Mouse (Mus musculus) thymus, postnatal 14 days (tissue): Measurements from ENCODE around the gene Gtf2h4.

Experiments
- DNase-seq: peaks from one replicate; pipeline ENCODE4 v3.0.0; 2021

The Gtf2h4 gene

DNA sequence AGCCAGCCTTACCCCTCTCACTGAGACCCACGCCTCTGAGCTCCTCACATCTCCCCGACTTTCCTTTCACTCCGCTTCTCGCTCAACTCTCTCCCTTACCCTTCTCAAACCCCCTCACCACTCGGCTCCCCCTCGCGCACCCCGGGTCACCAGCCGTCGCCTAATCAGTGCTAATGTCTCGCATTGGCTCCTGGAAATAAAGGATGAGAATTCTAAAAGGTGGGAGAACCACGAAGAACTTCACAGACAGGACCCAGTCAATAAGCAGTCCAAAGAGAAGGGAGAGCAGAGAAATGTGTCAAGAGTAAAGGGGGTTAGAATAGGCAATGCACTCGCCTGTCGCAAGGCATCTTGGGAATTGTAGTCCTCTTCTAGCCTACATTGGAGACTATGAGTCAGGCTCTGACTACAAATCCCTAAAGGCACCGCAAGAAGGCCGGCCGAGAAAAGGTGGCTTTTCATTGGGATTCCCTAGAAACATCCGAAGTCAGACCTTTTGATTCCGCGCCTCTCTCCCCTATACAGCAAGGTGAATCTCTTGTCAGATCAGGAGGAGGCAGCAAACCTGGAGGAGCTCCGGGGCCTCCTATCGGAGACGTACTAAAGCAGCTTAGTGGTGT, at the start of gene Gtf2h4:
Gtf2h4 (minus strand) TSS at position 324 of the 620 bp plus-strand sequence.
- peak; percentile 94 for DNase-seq

DNA sequence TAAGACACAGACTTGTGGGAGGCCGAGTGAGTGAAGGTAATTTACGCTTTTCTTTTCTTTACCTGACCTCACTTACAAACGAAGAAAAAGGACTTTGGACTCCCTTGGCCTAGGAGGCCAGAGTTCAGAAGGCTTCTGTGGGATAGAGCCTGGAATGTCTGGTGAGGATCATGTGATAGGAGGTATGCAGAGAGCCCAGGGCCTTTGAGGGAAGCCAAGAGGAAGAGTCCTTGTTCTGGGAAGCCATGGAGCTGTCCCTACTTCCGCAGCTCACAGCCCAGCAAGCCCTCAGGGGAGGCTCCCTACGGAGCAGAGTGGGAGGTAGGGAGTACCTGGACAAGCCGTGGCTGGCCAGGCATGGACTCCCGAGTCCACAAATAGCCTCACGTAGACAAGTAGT, 48.1 kb upstream of the Gtf2h4 start:
- no peak for DNase-seq

DNA sequence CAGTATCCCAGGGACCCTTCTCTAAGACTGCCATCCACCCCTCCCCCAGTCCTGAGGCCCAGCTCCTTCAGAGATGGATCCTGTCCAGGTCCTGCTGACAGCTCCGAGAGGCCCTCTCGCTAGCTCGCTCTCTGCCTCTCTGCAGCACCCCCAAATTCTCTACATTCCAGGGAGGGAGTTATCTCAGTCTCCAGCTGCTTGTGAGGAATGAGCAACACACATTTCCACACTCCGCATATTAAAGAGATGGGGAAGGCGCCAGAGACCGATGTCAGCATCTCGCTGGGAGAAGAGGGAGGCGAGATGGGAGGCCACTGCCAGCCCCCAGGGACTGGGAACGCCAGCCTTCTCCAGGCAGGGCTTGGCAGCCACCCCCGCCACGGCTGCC, 46.8 kb upstream of the Gtf2h4 start:
- no peak for DNase-seq

DNA sequence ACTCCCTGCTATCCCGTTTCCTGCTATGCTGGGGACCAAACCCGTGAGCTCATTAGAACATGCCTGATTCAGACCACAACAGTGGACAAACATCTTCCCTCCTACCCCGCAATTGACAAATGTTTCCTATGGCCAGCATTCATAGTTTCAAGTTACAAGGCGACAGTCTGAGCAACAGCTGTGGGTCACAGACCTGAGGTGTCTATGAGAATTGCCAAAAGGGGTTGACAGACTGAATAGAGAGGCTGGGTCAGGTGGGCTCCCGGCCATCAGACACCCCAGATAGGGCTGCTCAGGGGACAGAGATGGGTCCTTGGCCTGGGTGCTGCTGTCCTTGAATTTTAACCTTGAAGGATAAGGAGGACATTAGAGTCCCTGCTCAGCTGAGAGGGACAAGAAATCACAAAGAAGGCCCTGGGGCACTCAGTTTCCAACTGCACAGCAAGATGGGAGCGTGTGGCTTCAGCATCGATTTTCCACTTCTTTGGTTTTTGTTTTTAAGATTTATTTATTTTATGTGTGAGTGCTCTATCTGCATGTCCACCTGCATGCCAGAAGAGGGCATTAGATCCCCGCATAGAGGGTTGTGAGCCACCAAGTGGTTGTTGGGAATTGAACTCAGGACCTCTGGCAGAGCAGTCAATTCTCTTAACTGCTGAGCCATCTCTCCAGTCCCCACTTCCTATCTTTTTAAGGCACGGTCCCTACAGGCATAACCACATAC, 46.2 kb upstream of the Gtf2h4 start:
- no peak for DNase-seq

DNA sequence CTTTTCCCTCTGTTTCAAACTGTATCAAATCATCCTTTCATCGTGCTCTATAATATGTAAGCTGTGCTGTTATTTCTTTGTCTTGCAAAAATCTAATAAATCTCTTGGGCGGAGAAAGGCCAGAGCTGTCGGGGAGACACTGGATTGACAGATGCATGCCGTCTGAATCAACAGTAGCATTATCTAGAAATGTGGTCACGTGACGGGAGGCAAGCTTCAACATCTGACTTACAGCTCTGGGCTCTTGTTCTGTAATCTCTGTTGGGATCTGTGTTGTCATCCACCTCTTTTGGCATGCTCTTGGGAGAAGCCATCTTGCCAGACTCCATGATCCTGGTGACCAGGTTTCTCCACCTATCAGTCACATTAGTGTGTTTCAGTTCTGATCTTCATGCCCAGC, 43.5 kb upstream of the Gtf2h4 start:
- DNase-seq = no peak

DNA sequence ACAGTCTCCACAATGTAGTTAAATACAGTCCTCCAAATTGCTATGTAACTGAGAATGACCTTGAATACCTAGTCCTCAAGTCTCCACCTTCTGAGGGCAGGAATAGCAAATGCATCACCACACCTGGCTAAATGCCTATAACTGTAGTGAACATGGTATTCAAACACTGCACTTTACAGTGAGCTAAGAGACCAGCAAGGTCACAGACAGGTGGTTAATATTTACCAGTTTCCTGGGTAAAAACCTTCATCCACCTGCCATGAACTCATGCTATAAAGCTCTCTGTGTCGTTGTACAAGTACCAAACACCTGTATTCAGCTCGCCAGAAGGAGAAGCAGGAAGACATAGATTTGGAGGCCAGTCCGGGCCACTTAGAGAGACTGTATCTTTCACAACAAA, 42.6 kb upstream of the Gtf2h4 start:
- DNase-seq = no peak

DNA sequence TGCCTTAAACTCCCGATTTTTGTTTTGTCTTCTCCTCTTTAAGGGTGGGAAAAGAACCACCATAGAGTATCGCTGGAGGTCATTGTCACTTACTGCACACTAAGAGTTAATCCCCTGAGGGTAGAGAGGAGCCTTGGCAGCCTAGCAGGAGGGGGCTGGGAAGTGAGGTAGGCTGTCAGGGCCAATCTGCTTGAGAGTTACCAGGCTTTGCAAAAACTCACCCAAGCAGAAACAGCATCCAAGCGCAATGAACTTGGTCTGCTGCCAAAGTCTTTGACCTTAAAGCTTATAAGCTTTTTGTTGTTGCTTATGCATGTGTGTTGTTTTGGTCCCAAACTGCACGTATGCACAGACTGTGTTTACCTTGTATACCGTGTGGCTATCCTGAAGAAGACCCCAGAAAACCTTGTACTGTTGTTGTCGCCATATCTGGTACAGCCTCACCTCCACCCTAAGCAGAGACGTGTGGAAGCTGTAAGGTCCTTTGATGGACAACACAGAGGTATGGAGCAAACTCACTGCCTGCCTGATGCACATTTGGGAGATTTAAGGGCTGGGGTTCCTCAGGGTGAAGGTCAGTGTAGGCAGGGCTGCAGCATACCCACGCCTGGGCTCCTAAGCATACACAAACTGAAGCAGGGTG, 37.3 kb upstream of the Gtf2h4 start:
- DNase-seq = no peak

DNA sequence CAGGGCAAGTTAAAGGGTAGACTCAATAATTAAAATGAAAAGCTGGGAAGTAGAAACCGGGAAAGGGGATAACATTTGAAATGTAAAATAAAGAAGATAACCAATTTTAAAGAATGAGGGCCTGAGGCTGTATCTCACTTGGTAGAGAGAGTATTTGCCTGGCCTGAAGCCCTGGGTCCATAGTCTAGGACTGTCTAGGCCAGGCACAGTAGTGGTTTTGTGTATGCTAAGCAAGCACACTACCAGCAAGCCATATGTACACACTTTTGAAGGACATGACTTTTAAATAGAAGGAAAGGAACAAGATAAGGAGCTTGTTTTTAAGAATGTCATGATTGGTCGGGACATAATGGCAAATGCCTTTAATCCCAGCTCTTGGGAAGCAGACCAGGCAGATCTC, 35.1 kb upstream of the Gtf2h4 start:
- no peak for DNase-seq

DNA sequence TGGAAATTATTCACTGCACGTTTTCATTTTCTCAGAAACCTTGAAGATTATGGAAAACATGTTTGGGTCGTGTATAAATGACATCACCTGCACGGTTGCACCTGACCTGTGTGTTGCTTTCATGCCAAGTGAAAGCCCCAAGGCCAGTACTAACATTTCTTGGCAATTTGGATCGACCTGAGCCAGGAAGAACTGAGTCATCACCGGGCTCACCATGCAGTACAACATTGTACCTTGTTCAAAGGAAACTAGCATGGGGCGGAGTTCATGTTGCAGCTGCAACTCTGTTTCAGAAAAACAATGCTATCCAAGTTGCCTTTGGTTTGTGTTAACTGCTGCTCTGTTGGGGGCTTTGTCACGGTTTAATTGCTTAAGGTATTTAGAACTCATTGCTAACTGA, 34.4 kb upstream of the Gtf2h4 start:
- DNase-seq = peak; percentile 63

DNA sequence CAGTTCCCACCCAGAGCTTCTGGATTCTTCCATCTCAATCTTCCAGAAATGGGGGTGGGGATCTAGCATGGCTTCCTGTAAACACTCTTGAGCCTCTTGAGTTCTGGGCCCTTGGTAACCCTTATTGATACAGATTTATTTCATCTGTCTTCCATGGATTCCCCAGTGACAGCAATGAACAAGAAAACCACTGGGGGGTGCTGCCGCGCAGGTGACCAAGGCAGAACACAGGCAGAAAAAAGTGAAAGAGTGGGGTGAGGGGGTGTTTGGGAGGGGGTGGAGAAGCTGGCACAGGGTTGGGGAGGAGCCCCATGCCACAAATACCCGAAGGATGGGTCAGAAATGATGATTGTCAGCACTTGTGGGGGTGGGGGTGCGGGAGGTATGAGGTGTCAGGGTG, 32.3 kb upstream of the Gtf2h4 start:
- DNase-seq = peak; percentile 70

DNA sequence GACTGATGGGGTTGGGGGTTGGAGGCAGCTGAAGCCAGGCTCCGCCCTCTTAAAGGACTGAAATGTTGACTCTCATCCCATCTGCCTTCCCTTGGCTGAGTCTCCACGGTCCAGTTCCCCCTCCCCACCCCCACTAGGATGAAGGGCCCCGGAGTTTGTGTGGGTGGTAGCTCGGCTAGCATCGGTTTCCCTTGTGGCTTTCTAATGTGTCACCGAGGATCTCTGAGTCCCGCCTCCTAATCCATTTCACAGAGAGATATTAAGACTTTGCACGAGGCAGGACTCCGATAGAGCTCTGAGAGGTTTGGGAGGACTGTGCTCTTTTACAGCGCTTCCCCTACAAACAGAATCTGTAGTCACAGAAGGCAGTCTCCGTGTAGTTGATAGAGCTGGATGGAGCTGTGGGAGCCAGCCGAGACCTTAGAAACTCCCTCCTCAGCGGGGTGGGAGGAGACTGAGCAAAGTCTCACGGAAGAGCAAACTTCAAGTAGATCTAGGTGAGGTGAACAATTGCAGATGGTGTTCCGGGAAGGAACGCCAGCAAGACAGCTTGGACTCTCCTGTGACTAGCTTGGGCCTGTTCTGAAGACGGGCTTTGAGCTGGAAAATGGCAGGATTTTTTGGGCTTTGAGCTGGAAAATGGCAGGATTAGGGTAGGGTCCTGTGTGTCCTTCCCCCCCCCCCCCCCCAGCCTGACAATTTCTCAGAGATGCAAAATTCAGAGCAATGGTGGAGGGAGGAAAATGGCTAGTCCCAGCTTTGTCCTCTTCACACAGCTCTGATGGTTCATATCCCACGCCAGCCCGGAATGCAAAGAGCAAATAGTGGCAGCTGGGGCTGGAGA, 31.3 kb upstream of the Gtf2h4 start, which contains the start of gene Ddr1:
Ddr1 (minus strand) TSS at position 1 of the 844 bp plus-strand sequence.
- DNase-seq = peak; percentile 63

DNA sequence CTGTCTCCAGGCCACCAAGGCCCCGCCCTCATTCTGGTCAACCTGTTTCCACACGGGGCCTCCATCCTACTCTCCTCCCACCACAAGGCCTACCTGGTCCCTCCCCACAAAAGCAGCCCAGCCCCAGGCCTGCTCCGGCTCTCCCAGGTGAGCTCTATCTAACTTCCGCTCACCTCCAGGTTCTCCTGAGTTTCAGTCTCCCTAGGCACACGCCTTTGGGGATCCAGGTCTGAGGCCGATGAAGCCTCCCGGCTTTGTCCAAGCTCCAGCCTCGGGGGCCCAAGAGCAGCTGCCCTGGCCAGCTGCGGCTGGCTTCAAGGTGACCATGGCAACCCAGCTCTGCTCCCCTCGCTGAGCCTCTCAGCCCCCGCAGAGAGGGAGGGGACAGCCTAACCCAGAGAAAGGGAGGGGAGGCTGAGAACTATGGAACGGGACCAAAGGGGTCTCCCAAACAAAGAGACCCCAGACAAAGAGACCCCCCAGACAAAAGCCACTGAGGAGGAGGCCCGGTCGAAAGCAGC, 30.3 kb upstream of the Gtf2h4 start:
- no peak for DNase-seq

DNA sequence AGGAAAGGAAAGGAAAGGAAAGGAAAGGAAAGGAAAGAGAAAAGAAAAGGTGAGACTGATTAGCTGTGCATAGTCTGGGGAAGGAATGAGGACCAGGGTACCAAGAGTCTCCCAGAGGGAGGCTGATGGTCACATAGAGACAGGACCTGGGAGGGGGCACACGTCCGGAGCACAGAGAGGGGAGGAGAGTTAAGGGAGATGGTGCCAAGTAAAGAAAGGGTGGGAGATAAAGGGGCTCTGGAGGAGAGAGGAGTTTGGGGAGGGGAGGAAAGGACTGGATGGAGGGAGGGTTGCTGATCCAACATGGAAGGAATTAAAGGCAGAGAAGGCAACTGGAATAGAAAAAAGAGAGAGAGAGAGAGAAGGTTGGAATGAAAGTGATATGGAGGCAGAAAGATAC, 29.5 kb upstream of the Gtf2h4 start:
- no peak for DNase-seq

DNA sequence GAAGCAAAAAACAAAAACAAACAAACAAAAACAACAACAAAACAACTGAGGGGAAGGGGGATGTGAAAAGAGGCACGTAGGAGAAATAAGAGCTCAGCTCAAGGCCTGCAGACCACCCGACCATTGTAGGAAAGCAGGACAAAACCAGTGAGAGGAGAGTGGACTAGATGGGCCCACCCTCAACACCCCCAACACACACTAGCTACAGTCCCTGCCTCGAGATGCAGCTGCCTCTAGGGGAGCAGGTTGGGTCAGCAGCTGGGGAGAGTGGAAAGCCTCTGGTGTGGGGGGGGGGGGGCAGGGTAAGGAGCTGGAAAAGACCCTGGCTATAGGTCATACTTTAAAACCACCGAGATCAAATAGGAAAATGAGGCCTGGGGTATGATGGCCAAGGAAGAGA, 29.1 kb upstream of the Gtf2h4 start:
- no peak for DNase-seq

DNA sequence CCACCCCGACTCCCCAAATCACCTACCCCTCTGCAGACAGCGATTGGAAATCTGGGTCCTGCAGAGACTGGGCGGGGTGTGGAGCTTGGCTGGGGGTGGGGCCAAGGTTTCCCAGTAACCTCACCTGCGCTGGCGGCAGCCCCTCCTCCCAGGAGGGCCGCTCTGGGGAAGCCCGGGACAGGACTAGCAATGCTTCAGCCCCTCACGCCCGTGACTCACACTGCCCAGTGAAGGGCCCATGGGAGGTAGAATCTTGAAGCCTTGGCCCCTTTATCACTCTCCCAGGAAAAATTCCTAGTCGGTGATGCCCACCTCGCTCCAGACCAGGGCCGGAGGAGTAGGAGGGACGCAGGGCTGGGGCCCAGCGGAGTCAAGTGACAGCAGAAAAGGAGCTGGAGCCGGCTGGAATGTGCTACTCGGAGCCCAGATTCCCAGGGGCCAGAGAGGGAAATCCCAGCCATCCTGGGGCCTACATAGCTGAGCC, 28.5 kb upstream of the Gtf2h4 start:
- DNase-seq = no peak

DNA sequence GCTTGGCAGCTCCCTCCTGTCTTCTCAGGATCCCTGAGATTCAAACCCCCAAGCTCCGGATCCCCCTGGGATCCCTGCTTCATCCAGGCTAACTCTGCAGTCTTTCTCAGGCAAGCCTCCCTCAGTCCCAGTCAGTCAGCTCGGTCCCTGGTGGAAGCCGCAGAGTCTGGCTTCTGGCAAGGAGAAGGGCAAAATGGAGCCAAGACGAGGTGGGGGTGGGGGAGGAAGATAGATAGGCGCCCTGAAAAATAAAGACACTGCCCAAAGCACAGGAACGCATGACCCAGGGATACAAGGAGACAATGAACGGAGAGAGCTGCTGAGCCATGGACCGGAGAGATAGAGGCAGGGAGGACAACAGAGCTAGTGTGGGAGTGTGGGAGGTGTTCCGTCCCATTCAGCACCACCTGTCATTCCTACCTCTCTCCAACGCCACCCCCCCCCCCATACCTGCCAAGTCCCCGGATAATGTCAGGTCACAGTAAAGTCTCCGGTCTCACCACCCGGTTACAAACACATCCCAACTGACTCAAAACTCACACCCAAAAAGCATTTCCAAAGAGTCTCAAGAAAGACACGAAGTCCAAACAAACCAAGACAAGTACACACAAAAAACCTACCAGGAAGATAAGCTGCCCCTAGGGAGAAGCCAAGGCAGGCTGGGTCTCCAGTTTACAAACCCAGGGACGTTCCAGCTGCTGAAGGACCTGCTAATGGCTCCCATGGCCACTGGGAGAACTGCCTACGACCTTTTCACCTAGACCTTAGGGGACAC, 27.9 kb upstream of the Gtf2h4 start:
- no peak for DNase-seq

DNA sequence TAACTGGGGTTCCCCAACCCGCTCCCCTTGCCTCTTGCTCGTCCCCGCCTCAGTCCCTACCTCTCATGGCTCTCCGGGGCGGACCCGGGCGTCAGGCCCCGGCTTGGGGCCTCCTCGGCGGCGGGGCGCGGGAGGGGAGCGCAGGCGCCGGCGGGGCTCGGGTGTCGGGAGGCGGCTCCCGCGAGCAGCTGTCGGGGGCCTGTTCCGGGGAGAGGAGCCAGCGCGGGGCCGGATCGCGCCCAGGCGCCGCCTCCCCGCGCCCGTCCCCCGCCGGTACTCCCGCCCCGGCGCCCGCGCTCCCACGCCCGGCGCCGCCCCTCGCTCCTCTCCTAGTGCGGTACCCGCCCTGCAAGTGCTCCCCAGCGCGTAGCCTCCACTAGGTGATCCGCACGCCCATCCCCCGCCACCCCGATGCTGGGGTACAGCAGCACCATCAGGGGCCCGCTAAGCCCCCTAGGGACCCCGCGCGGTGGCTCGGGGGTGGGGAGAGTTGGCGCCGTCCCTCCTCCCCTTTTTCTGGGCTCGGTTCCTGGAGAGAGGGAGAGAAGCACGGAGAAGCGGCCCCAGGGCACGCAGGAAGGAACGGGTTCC, 26.9 kb upstream of the Gtf2h4 start:
- DNase-seq = peak; percentile 87

DNA sequence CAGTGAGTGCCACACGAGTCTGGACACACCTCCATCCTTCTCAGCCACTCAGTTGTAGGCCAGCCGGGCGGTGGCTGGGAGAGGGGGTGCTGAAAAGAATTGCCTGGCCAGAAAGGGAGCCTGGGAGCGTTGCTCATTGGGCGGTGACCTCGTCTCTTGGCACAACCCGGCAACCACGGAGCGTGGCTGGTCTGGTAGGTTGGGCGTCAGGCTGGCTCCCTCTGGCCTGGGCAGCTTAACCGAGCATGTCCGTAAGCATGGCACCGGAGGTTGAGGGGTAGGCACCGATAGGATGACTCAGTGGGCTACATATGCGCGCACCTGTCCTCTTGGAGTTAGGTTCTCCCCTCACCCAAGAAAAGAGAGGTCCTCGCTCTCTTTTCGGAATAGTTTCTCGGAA, 26.4 kb upstream of the Gtf2h4 start:
- peak; percentile 37 for DNase-seq

DNA sequence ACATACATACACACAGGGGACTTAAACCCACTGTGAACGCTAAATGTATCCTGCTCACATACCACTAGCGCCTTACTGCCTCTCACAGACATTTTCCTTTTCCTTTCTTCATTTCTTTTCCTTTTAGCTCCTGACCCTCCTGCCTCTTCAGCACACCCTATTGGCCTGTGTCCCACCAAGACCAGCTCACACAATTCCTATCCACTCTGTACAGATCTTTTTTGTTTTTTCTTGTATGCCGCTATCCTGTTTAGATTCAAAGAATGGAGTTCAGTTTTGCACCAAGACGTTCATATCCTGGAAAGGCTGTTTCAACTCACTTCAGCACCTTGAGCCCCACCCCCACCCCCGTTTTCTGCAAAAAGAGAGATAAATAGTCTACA, 25.0 kb upstream of the Gtf2h4 start:
- no peak for DNase-seq

DNA sequence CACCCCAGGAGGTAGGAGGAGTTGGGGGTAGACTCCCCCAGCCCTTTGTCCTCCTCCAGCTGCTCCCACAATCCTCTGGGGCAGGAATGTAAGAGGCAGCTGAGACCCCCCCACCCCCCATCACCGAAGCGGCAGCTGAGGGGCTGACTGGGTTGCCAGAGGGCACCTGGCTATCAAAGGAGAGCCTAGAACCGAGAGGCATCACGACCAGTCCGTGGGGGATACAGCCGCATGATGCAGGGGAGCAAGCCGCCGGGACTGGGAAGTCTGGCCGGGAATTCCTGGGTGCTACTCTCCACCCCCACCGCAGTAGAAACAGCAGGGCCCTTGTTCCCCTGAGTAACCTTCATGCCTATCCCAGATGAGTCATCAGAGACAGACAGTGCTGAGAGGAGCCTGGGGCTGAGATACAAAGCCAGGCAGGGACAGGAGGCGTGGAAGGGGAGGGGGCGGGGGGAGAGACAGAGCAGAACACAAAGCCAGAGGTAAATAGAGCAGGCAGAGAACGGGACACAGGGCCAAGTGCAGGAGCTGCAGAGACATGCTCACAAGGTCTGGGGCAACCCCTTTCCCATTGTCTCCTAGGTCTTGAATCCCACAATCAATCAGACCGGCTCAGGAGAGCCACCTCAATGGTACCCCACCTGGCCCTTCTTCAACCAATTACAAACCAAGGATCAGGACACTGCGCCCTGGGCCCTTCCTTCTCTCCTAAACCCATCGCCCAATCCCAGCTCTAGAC, 24.4 kb upstream of the Gtf2h4 start:
- DNase-seq = no peak

DNA sequence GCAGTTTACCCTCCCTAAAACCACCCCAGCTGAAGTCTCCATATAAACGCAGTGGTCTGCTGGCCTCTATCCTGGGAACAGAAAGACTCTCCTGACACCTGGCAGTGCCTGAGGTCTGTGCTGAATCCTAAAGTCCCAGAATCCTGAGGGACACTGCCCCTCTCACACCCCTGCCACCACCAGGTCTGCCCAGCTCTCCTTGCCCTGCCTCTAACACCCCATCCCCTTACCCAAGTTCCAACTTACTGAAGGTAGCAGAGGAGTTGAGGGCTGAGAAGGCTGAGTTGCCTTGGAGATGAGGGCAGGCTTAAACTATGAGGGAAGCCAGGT, 23.9 kb upstream of the Gtf2h4 start:
- no peak for DNase-seq
